Mouse (Mus musculus) intestine, embryonic 15.5 days (tissue): ENCODE measurements around the gene F11r. TPM values are rescaled to one million over a fixed set of nuclear protein-coding genes. Genes with fewer than 3 reads are reported as not detected.
A peak's percentile ranks its signal among the peaks of the same experiment; 100 is the strongest.

ENCODE experiments used
- ATAC-seq: fragments of 200-750 bp; cut with Nextera tagmentation; 2 replicates; pipeline ENCODE4 v1.8.0; 2017; ENCODE audit warnings: moderate TSS enrichment, moderate library complexity
- H3K27ac ChIP-seq: fragments of 300-500 bp; sonication (generic); 2 replicates; pipeline ENCODE4 v1.5.1; 2015; ENCODE audit warnings: mild to moderate bottlenecking, inconsistent platforms
- H3K27me3 ChIP-seq: fragments of 300-500 bp; sonication (generic); replicated peaks from 2 replicates; pipeline ENCODE4 v1.6.1; 2015; ENCODE audit warnings: inconsistent platforms
- H3K36me3 ChIP-seq: fragments of 300-500 bp; sonication (generic); 2 replicates; pipeline ENCODE4 v1.6.1; 2015; ENCODE audit warnings: inconsistent platforms
- H3K4me1 ChIP-seq: fragments of 300-500 bp; sonication (generic); replicated peaks from 2 replicates; pipeline ENCODE4 v1.6.1; 2015; ENCODE audit warnings: inconsistent platforms
- H3K4me2 ChIP-seq: fragments of 300-500 bp; sonication (generic); replicated peaks from 2 replicates; pipeline ENCODE4 v1.6.1; 2015; ENCODE audit warnings: mild to moderate bottlenecking, inconsistent platforms
- H3K4me3 ChIP-seq: fragments of 300-500 bp; sonication (generic); replicated peaks from 2 replicates; pipeline ENCODE4 v1.5.1; 2015; ENCODE audit warnings: inconsistent platforms
- H3K9ac ChIP-seq: fragments of 300-500 bp; sonication (generic); 2 replicates; pipeline ENCODE4 v1.6.1; 2015; ENCODE audit warnings: inconsistent platforms
- H3K9me3 ChIP-seq: fragments of 300-500 bp; sonication (generic); 2 replicates; pipeline ENCODE4 v1.6.1; 2016; ENCODE audit warnings: inconsistent platforms
- WGBS: fragments of 180-500 bp; shearing (Covaris S2); methylation state at CpG from one replicate; pipeline ENCODE4 v1.1.7; 2015; 5-methylcytosine and 5-hydroxymethylcytosine counted together
- polyA plus RNA-seq: library from polyadenylated mRNA; unstranded; fragments of >200 nt; fragmentation: Nextera tagmentation; extraction: Ambion mirVana; gene quantifications from 2 replicates; pipeline ENCODE4 v1.2.1, GENCODE M21; 2015

F11r gene
- polyA plus RNA-seq, 1 experiment from 2014 or later, result 88.1 TPM

DNA sequence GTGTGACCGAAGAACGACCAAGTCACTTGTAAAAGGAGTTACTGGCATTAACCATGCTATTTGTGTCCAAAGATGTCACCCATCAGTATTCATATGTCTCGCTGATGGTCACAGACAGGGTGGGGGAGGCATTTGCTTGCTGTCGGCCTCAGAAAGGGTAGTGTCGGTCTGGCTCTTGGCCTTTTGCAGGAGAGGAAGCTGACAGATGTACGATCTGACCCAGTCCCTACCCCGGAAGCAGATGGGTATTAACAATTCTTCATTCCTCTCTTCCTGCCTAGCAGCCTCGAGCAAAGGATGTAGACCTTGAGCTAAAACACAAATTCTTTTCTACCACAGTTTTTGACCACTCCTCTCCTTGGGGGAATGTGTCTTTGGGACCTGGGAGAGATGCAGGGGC lies 39.8 kb downstream of the F11r start:
- H3K9me3 ChIP-seq, result no peaks in the 10 kb centered on the region
- no peaks in the 10 kb centered on the region for H3K36me3 ChIP-seq
- no peaks in the 10 kb centered on the region for H3K27me3 ChIP-seq
- H3K4me2 ChIP-seq, result no peak overlapping the region
- ATAC-seq, result no peak
- H3K27ac ChIP-seq, result no peak overlapping the region; the same call in 1 of the 2 replicates
- H3K4me1 ChIP-seq, result no peaks in the 10 kb centered on the region
- WGBS, result 64% methylated on average over 8 of the region's 8 CpGs
- H3K4me3 ChIP-seq, result no peak overlapping the region
- no peak overlapping the region for H3K9ac ChIP-seq

DNA sequence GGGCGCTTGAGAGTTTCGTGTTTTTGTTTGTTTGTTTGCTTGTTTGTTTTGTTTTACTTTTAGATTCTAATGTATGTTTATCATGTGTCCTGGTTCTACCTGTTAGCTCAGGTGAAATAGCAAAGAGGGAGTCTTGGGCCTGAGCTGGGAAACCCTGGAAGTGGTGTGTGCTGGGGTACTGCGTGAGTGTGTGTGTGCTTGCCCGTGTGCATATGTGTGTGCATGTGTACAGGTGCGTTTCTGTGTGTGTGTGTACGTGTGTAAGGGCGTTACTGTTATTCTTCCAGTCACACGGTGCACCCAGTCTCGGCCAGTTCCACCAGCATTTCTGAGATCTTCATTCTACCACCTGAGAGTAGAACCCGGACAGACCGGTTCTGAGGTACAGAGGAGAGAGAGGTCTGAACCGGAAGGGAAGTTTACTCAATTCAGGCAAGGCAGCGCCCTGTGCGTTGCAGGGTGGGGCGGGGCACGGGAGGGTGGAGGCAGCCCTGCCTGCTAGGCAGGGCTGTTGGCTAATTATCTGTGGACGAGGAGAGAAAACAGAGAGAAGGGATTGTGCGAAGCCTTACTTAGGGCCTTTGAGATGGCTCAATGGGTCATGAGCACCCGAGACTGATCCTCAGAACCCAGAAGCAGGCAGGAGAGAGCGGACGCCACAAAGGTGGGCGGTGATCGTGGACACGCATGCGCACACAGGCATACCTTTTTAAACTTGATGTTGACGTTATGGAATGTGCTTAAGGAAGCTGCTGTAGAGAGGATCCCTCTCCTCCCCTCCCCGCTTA lies 40.6 kb downstream of the F11r start:
- Histone ChIP-seq H3K9ac (no peak overlapping the region; the same call in 1 of the 2 replicates), H3K27ac (peak overlapping the region; percentile 80), H3K9me3 (0 out of 2 replicates have a peak, but pooled peaks cover 2% of the 10 kb centered on the region), H3K4me3 (peak overlapping the region; percentile 28), H3K36me3 (no peaks in the 10 kb centered on the region), H3K27me3 (no peaks in the 10 kb centered on the region), H3K4me2 (peak overlapping the region; percentile 50), H3K4me1 (no peaks in the 10 kb centered on the region)
- ATAC-seq, result peak; percentile 97
- 47% methylated on average over 27 of the region's 27 CpGs for WGBS

DNA sequence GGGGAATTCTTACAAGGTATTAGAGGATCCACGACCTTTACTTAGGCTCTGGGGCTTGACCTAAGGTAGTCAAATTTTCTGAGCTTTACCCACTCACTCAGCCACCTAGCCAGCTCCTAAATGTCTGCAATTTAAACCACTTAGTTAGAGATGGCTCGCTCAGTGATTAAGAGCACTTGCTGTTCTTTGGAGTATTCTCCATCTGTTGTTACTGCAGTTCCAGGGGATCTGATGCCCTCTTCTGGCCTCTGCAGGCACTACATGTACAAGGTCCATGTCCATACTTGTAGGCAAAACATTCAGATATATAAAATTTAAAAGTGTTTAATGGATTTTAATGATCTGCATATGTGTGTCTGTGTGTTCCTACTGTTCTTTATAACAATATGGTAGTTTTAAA lies 41.6 kb downstream of the F11r start:
- no peaks in the 10 kb centered on the region for H3K36me3 ChIP-seq
- H3K4me3 ChIP-seq, result no peak overlapping the region
- no peak overlapping the region for H3K4me2 ChIP-seq
- H3K9me3 ChIP-seq, result 0 out of 2 replicates have a peak, but pooled peaks cover 5% of the 10 kb centered on the region
- no peak overlapping the region for H3K27ac ChIP-seq
- 42% methylated on average over 2 of the region's 2 CpGs for WGBS
- no peaks in the 10 kb centered on the region for H3K4me1 ChIP-seq
- H3K9ac ChIP-seq, result no peak overlapping the region
- H3K27me3 ChIP-seq, result no peaks in the 10 kb centered on the region
- ATAC-seq, result peak; percentile 39

DNA sequence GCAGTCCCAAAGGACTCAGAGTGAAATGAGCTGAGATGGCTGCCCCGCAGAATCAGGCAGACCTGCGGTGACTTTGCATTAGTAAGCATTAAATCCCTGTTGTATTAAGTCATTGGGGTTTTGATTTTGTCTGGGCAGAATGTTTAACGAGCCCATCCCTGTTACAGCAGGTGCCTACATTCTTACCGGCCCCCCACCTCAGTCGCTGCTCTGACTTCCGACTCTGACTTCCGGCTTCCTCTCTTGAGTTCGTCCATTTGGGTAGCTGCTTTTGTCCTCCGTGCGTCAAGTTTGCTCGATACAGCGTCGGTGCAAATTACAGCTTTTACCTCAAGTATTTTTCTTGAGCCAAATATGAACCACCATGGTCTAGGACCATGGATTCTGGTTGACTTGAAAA lies 56.9 kb downstream of the F11r start:
- WGBS, result 90% methylated on average over 13 of the region's 13 CpGs
- H3K4me1 ChIP-seq, result no peaks in the 10 kb centered on the region
- no peak overlapping the region for H3K4me2 ChIP-seq
- H3K27ac ChIP-seq, result no peak overlapping the region
- H3K9me3 ChIP-seq, result peaks cover 4% of the 10 kb centered on the region; the same call in 1 of the 2 replicates
- no peak for ATAC-seq
- H3K36me3 ChIP-seq, result no peaks in the 10 kb centered on the region
- H3K4me3 ChIP-seq, result no peak overlapping the region
- H3K9ac ChIP-seq, result no peak overlapping the region
- H3K27me3 ChIP-seq, result no peaks in the 10 kb centered on the region

DNA sequence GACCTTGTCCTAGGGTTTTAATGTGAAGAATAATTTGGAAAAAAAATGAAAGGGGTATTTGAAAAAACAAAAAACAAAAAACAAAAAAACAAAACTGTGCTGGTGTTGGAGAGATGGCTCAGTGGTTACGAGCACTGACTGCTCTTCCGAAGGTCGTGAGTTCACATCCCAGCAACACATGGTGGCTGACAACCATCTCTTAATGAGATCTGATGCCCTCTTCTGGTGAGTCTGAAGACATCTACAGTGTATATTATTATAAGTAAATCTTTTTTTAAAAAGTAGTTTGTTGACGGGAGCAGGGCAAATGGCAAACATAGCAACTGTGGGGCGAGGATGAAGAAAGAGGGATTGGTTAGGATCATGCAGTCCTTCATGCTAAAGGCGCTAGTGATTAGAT lies 58.0 kb downstream of the F11r start:
- H3K4me3 ChIP-seq, result no peak overlapping the region
- no peak overlapping the region for H3K9ac ChIP-seq
- H3K9me3 ChIP-seq, result no peaks in the 10 kb centered on the region
- H3K4me1 ChIP-seq, result no peaks in the 10 kb centered on the region
- no peak overlapping the region for H3K27ac ChIP-seq
- no peaks in the 10 kb centered on the region for H3K36me3 ChIP-seq
- no peak overlapping the region for H3K4me2 ChIP-seq
- WGBS, result 89% methylated on average over 6 of the region's 6 CpGs
- no peak for ATAC-seq
- no peaks in the 10 kb centered on the region for H3K27me3 ChIP-seq

DNA sequence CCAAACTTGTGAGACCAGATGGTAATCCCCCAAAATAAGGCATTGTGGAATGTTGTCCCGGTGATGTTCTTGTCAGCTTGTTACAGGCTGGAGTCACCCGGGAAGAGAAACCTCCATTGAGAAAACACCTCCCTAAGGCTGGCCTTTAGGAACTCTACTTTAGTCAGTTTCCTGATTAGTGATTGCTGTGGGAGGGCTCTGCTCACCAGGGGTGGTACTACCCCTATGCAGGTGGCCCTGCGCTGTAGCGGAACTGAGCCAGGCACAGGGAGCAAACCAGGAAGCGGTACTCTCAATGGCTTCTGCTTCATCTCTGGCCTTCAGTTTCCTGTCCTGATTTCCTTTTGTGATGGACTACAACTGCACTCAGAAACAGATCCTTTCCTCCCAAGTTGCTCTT lies 62.5 kb downstream of the F11r start:
- H3K4me2 ChIP-seq, result no peak overlapping the region
- no peaks in the 10 kb centered on the region for H3K27me3 ChIP-seq
- no peak overlapping the region for H3K4me3 ChIP-seq
- WGBS, result 87% methylated on average over 5 of the region's 5 CpGs
- H3K4me1 ChIP-seq, result 0 out of 2 replicates have a peak, but pooled peaks cover 2% of the 10 kb centered on the region
- no peaks in the 10 kb centered on the region for H3K9me3 ChIP-seq
- no peak overlapping the region for H3K9ac ChIP-seq
- ATAC-seq, result no peak
- H3K36me3 ChIP-seq, result no peaks in the 10 kb centered on the region
- no peak overlapping the region for H3K27ac ChIP-seq

DNA sequence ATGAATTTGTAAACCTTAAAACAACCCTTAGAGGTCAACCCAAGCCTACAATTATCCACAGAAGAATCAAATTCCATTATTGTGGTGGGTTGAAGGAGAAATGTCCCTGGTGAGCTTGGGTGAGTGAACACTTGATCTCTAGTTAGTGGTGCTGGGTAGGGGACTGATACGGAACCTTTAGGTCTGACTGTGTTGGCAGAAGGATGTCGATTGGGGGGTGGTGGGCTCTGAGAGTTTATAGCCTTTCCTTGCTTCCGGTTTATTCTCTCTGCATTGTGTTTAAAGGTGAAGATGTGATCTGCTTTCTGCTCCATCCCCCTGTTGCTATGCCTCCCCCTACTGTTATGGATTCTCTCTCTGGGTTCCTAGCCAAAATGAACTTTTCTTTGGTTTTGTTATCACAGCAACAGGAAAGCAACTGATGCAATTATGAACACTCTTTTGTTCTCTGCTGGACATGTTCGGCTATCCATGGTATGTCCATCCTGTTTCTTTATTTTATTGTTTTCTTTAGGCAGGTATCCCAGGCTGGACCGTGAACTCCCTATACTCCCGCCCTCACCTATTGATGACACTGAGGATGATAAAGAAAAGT lies 63.8 kb downstream of the F11r start:
- H3K4me1 ChIP-seq, result 0 out of 2 replicates have a peak, but pooled peaks cover 2% of the 10 kb centered on the region
- H3K27ac ChIP-seq, result 0 out of 2 replicates have a peak overlapping the region, but pooled peaks have one; percentile 59
- ATAC-seq, result no peak
- H3K9ac ChIP-seq, result no peak overlapping the region
- no peaks in the 10 kb centered on the region for H3K27me3 ChIP-seq
- no peaks in the 10 kb centered on the region for H3K9me3 ChIP-seq
- 58% methylated on average over 6 of the region's 6 CpGs for WGBS
- H3K4me2 ChIP-seq, result peak overlapping the region; percentile 51
- H3K4me3 ChIP-seq, result no peak overlapping the region
- H3K36me3 ChIP-seq, result no peaks in the 10 kb centered on the region

DNA sequence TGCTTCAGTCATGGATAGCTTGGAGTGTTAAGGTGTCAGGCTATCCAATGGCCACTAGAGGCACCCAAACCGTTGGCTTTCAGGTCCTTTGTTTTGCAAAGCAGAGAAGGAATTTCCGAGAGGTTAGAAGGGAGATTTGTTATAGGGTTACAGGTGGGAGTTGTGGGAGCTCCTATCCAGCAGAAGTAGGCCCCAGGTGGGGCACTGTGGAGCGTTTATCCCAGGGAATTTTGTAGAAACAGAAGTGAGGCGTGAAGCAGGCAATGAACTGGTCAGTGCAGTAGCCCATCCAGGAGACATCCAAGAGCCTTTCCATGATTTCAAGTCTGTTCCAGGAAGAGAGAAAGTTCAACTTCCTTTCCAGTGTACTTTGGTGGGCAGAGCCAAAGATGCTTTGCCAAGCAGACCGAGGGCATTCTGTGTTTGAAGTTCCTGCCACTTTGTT lies 64.3 kb downstream of the F11r start:
- H3K9ac ChIP-seq, result no peak overlapping the region
- H3K27me3 ChIP-seq, result no peaks in the 10 kb centered on the region
- no peaks in the 10 kb centered on the region for H3K9me3 ChIP-seq
- no peak for ATAC-seq
- 0 out of 2 replicates have a peak, but pooled peaks cover 2% of the 10 kb centered on the region for H3K4me1 ChIP-seq
- WGBS, result 10% methylated on average over 5 of the region's 5 CpGs
- H3K27ac ChIP-seq, result peak overlapping the region; percentile 59
- no peaks in the 10 kb centered on the region for H3K36me3 ChIP-seq
- H3K4me2 ChIP-seq, result peak overlapping the region; percentile 51
- H3K4me3 ChIP-seq, result no peak overlapping the region

DNA sequence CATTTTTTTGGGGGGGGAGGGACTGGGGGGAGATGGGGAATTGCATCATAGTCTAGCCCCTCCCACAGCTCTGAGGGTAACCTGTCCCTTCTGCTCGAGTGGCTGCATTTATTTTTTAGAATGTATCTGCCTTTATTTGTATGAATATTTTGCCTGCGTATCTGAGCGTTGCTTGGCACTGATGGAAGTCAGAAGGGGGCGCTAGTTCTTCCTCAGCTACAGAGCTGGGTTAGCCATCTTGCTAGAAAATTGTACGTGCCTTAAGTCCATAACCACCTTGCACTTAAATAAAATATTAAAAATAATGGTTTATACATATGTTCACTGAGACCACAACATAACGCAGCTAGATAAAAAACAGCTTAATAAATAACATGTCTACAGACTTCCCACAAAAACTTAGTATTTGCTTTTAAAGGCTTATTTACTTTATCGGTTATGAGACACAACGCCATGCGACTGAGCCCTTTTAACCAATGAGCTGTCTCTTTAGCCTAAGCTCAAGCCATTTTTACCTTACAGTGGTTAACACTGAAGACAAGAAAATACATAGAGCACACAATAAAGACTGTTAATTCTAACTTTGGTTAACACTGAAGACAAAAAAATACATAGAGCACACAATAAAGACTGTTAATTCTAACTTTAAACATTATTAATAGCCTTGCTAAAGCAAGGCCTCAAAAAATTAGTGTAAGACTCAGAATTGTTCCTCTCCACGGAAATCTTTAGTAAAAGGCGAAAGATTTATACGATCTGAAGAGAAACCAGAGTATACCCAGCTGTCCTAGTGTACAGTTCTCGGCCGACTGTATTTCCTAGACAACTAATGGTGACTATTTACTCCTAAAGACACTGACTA lies 65.3 kb downstream of the F11r start:
- peak overlapping the region; percentile 61 for H3K4me3 ChIP-seq
- H3K9ac ChIP-seq, result no peak overlapping the region
- H3K27ac ChIP-seq, result peak overlapping the region; percentile 72
- no peaks in the 10 kb centered on the region for H3K27me3 ChIP-seq
- H3K36me3 ChIP-seq, result no peaks in the 10 kb centered on the region
- no peaks in the 10 kb centered on the region for H3K9me3 ChIP-seq
- 0 out of 2 replicates have a peak, but pooled peaks cover 2% of the 10 kb centered on the region for H3K4me1 ChIP-seq
- peak; percentile 90 for ATAC-seq
- under 1% methylated on average over 14 of the region's 14 CpGs for WGBS
- H3K4me2 ChIP-seq, result peak overlapping the region; percentile 38

DNA sequence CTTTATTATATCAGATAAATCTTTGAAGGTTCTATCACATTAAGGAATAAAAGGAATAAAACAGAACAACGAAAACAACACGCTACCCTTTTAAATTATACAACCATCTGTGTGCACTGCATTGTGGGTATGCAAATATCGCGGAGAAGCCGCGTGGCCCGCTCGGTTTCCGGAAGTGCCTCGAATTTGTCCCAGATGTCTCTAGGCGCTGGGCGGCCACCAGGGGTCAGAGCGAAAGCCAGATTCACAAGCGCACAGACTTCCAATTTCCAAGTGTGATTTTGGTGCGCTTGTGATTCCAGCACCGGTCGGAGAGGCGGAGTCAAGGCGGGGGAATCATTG lies 65.9 kb downstream of the F11r start, which contains the start of gene Alyref2:
Gene Alyref2, plus strand, starts transcription at position 229 of the 342 bp plus-strand sequence.
- H3K9me3 ChIP-seq, result no peaks in the 10 kb centered on the region
- peak within 1 kb of the TSS; percentile 87 for H3K4me2 ChIP-seq
- H3K4me3 ChIP-seq, result peak within 1 kb of the TSS; percentile 61
- under 1% methylated on average over 19 of the region's 19 CpGs for WGBS
- no peaks in the 10 kb centered on the region for H3K27me3 ChIP-seq
- H3K27ac ChIP-seq, result peak within 1 kb of the TSS; percentile 99
- peak within 1 kb of the TSS; percentile 78 for H3K9ac ChIP-seq
- no peaks in the 10 kb centered on the region for H3K36me3 ChIP-seq
- peak; percentile 92 for ATAC-seq
- H3K4me1 ChIP-seq, result 0 out of 2 replicates have a peak, but pooled peaks cover 2% of the 10 kb centered on the region

DNA sequence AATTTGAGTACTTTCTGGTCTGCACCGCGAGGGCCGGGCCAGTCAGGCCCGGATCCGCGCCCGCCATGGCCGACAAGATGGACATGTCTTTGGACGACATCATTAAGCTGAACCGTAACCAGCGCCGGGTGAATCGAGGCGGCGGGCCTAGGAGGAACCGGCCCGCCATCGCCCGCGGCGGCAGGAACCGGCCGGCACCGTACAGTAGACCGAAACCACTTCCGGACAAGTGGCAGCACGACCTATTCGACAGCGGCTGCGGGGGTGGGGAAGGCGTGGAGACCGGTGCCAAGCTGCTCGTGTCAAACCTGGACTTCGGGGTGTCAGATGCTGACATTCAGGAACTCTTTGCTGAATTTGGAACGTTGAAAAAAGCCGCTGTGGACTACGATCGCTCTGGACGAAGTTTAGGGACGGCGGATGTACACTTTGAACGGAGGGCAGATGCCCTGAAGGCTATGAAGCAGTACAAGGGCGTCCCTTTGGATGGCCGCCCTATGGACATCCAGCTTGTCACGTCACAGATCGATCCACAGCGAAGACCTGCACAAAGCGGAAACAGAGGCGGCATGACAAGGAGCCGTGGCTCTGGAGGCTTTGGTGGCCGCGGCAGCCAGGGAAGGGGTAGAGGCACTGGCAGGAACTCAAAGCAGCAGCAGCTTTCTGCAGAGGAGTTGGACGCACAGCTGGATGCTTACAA lies 66.4 kb downstream of the F11r start:
- ATAC-seq, result peak; percentile 66
- 0 out of 2 replicates have a peak, but pooled peaks cover 2% of the 10 kb centered on the region for H3K4me1 ChIP-seq
- under 1% methylated on average over 53 of the region's 53 CpGs for WGBS
- H3K27me3 ChIP-seq, result no peaks in the 10 kb centered on the region
- peak overlapping the region; percentile 61 for H3K4me3 ChIP-seq
- H3K36me3 ChIP-seq, result no peaks in the 10 kb centered on the region
- no peaks in the 10 kb centered on the region for H3K9me3 ChIP-seq
- H3K27ac ChIP-seq, result peak overlapping the region; percentile 99
- H3K4me2 ChIP-seq, result peak overlapping the region; percentile 87
- H3K9ac ChIP-seq, result peak overlapping the region; percentile 78
